Mouse (Mus musculus) adrenal gland, adult (tissue): ENCODE results near the gene Gm11568.
"Not testable (repeated sequence)": the region's sequence is repeated elsewhere in the genome, so short reads cannot be mapped to it uniquely, and the experiment has no call there.

ENCODE experiments used
- DNase-seq, 2 experiments: peaks; one replicate each; pipeline ENCODE4 v3.0.0; 2022 to 2023; ENCODE audit warnings: low spot score in 1 of 2; ENCODE audit not compliant: inconsistent age in 2 of 2

Gm11568 gene

DNA sequence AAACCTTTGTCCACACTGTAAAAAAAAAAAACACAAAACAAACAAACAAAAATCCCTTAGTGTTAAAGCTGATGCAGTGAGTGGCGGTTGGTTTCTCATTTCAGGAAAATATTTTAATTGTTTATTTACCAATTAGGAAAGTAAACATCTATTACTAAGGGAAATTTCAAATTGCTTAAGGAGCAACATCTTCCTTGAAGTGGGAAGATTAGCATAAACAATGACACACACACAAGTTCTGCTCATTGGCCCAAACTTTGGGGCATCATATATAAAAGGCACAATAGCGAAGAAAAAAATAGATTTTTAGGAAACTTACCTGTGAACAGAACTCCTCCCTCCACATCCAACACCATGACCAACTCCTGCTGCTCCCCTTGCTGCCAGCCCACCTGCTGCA is at the start of gene Gm11568:
Gene Gm11568 (plus strand): TSS at position 301 of the 400 bp plus-strand sequence.
- DNase-seq: no peak

- peak in 1 of 2 experiments; percentile 1 for DNase-seq
Observed at GRCm38 (mm10) chr11:99809792-99810191, 47.9 kb upstream of the Gm11568 start, which contains the start of gene Krtap4-13. TSS of gene Krtap4-13 (minus strand) at chr11:99809892.

DNA sequence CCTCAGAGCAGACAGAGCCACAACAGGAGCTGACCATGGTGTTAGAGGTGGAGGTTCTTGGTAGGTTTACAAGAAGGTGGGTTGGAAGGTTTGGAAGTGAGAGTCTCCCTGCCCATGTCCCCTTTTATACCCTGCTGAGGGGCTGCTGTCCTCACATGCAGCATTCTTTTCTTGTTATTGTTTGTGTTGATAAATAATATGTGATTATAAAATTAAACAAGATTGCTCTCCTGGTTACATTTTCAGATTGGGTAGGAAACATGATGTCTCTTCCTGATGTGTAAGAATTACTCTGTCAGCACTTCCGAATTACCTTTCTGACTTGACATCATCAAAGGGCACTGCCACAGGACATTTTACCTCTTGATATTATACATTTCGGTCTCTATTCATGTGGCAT is 42.2 kb upstream of the Gm11568 start, which contains the start of gene Gm11564:
Gene Gm11564 (minus strand): TSS at position 101 of the 400 bp plus-strand sequence.
- DNase-seq: not testable (repeated sequence)

- DNase-seq: no peak
Observed at GRCm38 (mm10) chr11:99837966-99838365, 19.8 kb upstream of the Gm11568 start, which contains the start of gene 2300003K06Rik. TSS of gene 2300003K06Rik (minus strand) at chr11:99838066.

- no peak for DNase-seq
Observed at GRCm38 (mm10) chr11:99842185-99842584, 15.5 kb upstream of the Gm11568 start.

- DNase-seq: no peak
Observed at GRCm38 (mm10) chr11:99846746-99847145, 11.0 kb upstream of the Gm11568 start.

- DNase-seq: no peak
Observed at GRCm38 (mm10) chr11:99851508-99851907, 6.2 kb upstream of the Gm11568 start, which contains the start of gene Krtap4-16. TSS of gene Krtap4-16 (minus strand) at chr11:99851608.

DNA sequence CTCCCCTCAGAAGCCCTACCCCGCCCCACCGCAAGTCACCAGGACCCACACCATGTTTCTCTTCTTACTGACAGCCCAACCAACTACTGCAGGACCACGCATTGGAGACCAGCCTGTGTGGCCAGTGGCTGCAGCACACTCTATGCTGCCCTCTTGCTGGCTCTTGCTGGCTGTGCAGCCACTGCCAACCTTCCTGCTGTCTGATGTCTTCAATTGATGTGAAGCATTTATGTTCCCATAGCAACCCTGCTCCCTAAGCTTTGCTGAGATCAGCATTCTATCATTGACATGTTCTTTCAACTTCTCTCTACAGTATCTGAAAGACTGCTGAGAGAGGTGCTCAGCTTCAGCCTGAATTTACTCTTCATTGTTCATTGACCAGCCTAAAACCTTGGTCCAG is 3.6 kb upstream of the Gm11568 start:
- DNase-seq: peak in 1 of 2 experiments; percentile 35

DNA sequence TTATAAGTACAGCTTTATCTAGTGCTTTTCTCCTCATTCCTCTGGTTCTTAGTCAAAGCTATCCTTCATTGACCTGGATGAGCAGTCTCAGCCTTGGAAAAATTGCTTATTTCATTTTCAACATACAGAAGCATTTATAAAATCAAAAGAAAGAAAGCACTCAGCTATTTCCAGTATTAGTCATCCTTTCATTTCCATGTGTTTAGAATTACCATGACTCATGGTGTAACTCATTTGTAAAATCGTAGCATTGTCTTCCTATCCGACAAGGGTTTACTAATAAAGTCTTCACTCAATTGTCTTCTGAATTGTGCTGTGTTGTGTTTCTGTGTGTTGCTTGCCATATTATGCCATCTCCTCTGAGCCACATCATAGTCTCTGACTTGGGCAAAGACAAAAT is 1.0 kb downstream of the Gm11568 start:
- no peak for DNase-seq

GRCm38 (mm10) chr11:99864176-99864575 is 6.5 kb downstream of the Gm11568 start, which contains the start of gene Gm11559:
TSS of gene Gm11559 (plus strand) at chr11:99864476.
- not testable (repeated sequence) for DNase-seq

DNA sequence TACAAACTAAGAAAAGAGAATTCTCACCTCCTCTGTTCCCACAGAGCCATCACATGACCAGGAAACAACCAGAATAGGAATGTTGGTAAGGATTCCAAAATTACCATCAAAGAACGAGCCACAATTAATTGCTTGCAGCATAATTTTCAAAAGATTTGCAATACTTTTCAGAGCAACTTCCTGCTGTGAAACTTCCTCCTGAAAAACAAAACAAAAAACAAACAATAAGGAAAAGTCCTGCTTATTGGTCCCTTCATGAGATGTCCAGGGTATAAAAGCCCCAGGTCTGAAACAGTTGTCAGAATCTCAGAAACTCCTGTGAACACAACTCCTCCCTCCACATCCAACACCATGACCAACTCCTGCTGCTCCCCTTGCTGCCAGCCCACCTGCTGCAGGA is 15.4 kb downstream of the Gm11568 start, which contains the start of gene Krtap9-1:
Gene Krtap9-1 (plus strand): TSS at position 301 of the 400 bp plus-strand sequence.
- DNase-seq: not testable (repeated sequence)

- not testable (repeated sequence) for DNase-seq
Observed at GRCm38 (mm10) chr11:99878887-99879286, 21.2 kb downstream of the Gm11568 start, which contains the start of gene Gm11567. TSS of gene Gm11567 (plus strand) at chr11:99879187.

DNA sequence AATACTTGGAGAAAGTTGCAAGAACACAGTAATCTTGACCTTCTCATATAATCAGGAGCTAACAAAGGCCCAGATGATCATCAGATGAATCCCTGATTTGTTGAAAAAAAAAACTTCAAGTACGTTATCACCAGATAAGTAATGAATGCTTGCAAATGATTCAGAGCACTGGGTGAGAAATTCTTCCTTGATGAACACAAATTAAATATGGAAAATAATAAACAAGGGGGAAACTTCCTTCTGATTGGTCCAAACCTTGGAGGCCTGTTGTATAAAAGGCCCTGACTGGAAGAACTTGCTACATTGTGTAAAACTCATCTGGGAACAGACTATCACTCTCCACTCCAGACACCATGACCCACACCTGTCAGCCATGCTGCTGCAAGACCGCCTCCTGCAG is 49.9 kb downstream of the Gm11568 start, which contains the start of gene Krtap31-1:
Gene Krtap31-1 (plus strand): TSS at position 301 of the 400 bp plus-strand sequence.
- DNase-seq: no peak
